Mouse (Mus musculus) forebrain, embryonic 14.5 days (tissue): ENCODE data around the gene Nop16. TPM values are rescaled to one million over a fixed set of nuclear protein-coding genes. Genes with fewer than 3 reads are reported as not detected.

Experiments used
- ATAC-seq: fragments of 200-750 bp; cut with Nextera tagmentation; 2 replicates; pipeline ENCODE4 v1.8.0; 2017; ENCODE audit warnings: mild to moderate bottlenecking, moderate library complexity
- DNase-seq: peaks from one replicate; pipeline ENCODE4 v3.0.0-alpha.2; 2015; ENCODE audit warnings: low spot score
- H3K27ac ChIP-seq: fragments of 300-500 bp; sonication (generic); 2 replicates; pipeline ENCODE4 v1.5.1; 2014; ENCODE audit warnings: low read depth, mild to moderate bottlenecking, control low read depth, low read length, moderate library complexity
- H3K27me3 ChIP-seq: fragments of 300-500 bp; sonication (generic); replicated peaks from 2 replicates; pipeline ENCODE4 v1.6.1; 2014; ENCODE audit warnings: low read length, control low read depth, mixed read lengths; ENCODE audit not compliant: control insufficient read depth, insufficient read depth
- H3K36me3 ChIP-seq: fragments of 300-500 bp; sonication (generic); 2 replicates; pipeline ENCODE4 v1.6.1; 2014; ENCODE audit warnings: low read length, control low read depth; ENCODE audit not compliant: control insufficient read depth, insufficient read depth
- H3K4me1 ChIP-seq: fragments of 300-500 bp; sonication (generic); 2 replicates; pipeline ENCODE4 v1.6.1; 2014; ENCODE audit warnings: antibody characterized with exemption, low read length, control low read depth; ENCODE audit not compliant: control insufficient read depth, insufficient read depth
- H3K4me2 ChIP-seq: fragments of 300-500 bp; sonication (generic); 2 replicates; pipeline ENCODE4 v1.6.1; 2014; ENCODE audit warnings: mild to moderate bottlenecking, control low read depth, low read length
- H3K4me3 ChIP-seq: fragments of 300-500 bp; sonication (generic); 2 replicates; pipeline ENCODE4 v1.5.1; 2014; ENCODE audit warnings: low read depth, low read length, control low read depth
- H3K9ac ChIP-seq: fragments of 300-500 bp; sonication (generic); 2 replicates; pipeline ENCODE4 v1.6.1; 2014; ENCODE audit warnings: mild to moderate bottlenecking, low read length, control low read depth, moderate library complexity
- H3K9me3 ChIP-seq: fragments of 300-500 bp; sonication (generic); replicated peaks from 2 replicates; pipeline ENCODE4 v1.6.1; 2016; ENCODE audit warnings: low read length, control low read depth, mixed read lengths; ENCODE audit not compliant: control insufficient read depth
- WGBS: fragments of 180-500 bp; shearing (Covaris S2); extraction: QIAGEN DNeasy Blood & Tissue Kit; methylation state at CpG from one replicate; pipeline ENCODE4 v1.1.7; 2014; 5-methylcytosine and 5-hydroxymethylcytosine counted together
- polyA plus RNA-seq: library from polyadenylated mRNA; unstranded; fragments of >200 nt; fragmentation: Nextera tagmentation; extraction: Ambion mirVana; gene quantifications from 2 replicates; pipeline ENCODE4 v1.2.1, GENCODE M21; 2014

Gene Nop16
- 31.4 and 38.8 TPM in 2 replicates for polyA plus RNA-seq

DNA sequence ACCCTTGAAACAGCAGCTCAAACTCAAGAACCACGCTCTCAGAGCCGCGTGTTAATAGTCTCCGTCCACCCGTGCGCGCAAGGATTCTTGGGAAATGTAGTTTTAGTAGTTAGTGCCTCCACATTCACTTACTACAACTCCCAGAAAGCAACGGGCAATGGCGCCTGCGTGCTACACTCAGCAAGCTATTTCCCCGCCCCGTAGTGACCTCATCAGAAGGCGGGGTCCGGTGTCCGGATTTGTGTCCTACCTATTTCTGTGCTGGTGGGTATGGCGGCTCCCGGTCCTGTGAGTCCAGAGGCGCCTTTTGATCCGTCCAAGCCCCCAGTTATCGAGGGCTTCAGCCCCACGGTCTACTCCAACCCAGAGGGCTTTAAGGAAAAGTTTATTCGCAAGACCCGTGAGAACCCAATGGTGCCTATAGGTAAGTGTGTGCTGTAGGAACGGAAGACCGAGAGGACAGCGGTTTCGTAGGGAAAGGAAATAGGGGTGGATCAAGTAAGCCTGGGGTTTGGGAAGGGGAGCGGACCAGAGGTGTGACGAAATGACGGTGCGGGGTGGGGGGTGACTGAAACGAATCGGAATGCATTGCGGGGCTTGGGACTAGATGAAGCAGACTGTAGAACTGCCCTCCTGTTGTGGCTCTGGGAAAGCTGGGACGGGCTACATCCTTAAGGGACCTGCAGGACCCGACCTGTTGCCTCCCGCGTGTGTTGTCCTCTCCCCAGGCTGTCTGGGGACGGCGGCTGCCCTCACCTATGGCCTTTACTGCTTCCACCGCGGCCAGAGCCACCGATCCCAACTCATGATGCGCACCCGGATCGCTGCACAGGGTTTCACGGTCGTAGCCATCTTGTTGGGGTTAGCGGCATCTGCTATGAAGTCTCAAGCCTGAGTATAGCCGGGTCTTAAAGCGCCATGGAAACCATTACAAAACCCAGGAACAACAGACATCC is at the start of gene Nop16, which contains the start of gene Higd2a:
Gene Nop16 (minus strand): TSS at position 95 of the 956 bp plus-strand sequence.
Gene Higd2a (plus strand): TSS at position 212 of the 956 bp plus-strand sequence.
- Histone ChIP-seq H3K9ac (peak within 1 kb of the TSS; percentile 79), H3K4me2 (peak within 1 kb of the TSS; percentile 77), H3K4me3 (peak within 1 kb of the TSS; percentile 57), H3K36me3 (peaks cover 24% of the 10 kb centered on the region), H3K9me3 (no peaks in the 10 kb centered on the region), H3K27ac (peak within 1 kb of the TSS; percentile 74), H3K27me3 (no peaks in the 10 kb centered on the region), H3K4me1 (peaks cover 6% of the 10 kb centered on the region)
- DNase-seq (peak; percentile 99), ATAC-seq (peak; percentile 98)
- WGBS: under 1% methylated on average over 51 of the region's 51 CpGs

DNA sequence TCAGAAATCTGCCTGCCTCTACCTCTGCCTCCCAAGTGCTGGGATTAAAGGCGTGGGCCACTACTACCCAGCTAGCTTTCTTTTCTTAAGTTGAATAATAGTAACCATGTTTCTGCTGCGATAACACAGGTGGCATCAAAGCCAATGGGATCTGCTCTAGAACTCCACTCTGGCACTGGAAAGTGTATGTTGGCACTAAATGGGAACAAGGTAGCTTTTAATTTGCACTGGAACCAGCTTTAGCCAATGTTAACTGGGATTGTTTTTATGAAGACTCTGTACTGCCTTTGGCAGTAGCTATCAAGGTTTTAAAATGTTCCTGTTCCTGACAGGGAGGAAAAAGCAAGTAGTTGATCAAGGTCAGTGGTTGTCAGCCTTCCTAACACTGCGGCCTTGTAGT is 45.1 kb upstream of the Nop16 start:
- ATAC-seq (no peak), DNase-seq (no peak)
- 96% methylated on average over 3 of the region's 3 CpGs for WGBS
- Histone ChIP-seq H3K9me3 (no peaks in the 10 kb centered on the region), H3K27me3 (no peaks in the 10 kb centered on the region), H3K27ac (no peak overlapping the region), H3K4me2 (no peak overlapping the region), H3K36me3 (peaks cover 31% of the 10 kb centered on the region), H3K9ac (no peak overlapping the region), H3K4me1 (no peaks in the 10 kb centered on the region), H3K4me3 (no peak overlapping the region)

DNA sequence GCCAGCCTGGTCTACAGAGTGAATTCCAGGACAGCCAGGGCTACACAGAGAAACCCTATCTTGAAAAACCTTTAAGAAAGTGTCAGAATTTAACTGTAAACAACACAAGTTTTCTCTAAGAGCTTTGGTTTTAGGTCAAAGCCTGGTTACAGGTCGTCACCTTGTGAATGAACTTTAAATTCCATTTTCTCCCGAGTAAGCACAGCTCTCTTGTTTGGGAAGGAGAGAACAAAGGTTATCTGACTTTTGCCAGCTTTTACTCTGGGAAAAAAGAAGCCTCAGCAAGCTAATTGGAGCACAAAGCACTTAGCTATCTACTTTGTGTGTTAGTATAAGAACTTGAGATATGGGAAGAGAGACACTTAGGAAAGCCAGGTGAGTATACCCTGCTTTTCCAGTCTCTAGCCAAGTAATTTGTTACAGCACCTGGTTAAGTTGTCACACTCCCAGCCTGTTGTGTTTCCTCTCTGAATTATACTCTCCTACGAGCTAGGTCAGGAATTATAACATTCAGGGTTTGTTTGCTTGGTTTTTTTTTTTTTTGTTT is 42.9 kb upstream of the Nop16 start:
- no peak overlapping the region for H3K9ac ChIP-seq
- 74% methylated on average over 3 of the region's 3 CpGs for WGBS
- no peaks in the 10 kb centered on the region for H3K27me3 ChIP-seq
- no peak overlapping the region for H3K27ac ChIP-seq
- DNase-seq: no peak
- H3K4me1 ChIP-seq: no peaks in the 10 kb centered on the region
- ATAC-seq: no peak
- no peak overlapping the region for H3K4me2 ChIP-seq
- no peaks in the 10 kb centered on the region for H3K9me3 ChIP-seq
- peaks cover 19% of the 10 kb centered on the region; the same call in 1 of the 2 replicates for H3K36me3 ChIP-seq
- no peak overlapping the region for H3K4me3 ChIP-seq

DNA sequence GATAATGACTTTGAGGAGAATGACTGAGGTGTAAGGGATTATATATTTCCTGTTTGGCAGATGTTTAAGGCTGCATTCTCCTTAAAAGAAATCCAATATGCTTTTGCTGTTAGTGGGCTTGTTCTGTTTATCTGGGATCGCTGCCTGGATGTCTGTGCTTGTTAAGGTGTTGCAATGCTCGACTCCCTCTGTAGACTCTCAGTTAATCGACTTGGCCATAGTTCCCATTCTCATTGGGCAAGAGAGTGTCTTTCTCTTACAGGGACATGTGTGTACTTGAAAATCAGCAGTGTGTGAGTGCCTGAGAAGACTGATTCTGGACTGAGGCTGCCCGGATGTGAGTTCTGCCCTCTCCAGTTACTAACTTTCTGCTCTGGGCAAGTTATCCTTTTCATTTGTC is 39.2 kb upstream of the Nop16 start:
- H3K4me3 ChIP-seq: no peak overlapping the region
- ATAC-seq (no peak), DNase-seq (no peak)
- no peaks in the 10 kb centered on the region; the same call in 1 of the 2 replicates for H3K4me1 ChIP-seq
- no peak overlapping the region for H3K4me2 ChIP-seq
- H3K9ac ChIP-seq: no peak overlapping the region
- peaks cover 14% of the 10 kb centered on the region; the same call in 1 of the 2 replicates for H3K36me3 ChIP-seq
- no peak overlapping the region for H3K27ac ChIP-seq
- no peaks in the 10 kb centered on the region for H3K9me3 ChIP-seq
- H3K27me3 ChIP-seq: no peaks in the 10 kb centered on the region
- 92% methylated on average over 4 of the region's 4 CpGs for WGBS

DNA sequence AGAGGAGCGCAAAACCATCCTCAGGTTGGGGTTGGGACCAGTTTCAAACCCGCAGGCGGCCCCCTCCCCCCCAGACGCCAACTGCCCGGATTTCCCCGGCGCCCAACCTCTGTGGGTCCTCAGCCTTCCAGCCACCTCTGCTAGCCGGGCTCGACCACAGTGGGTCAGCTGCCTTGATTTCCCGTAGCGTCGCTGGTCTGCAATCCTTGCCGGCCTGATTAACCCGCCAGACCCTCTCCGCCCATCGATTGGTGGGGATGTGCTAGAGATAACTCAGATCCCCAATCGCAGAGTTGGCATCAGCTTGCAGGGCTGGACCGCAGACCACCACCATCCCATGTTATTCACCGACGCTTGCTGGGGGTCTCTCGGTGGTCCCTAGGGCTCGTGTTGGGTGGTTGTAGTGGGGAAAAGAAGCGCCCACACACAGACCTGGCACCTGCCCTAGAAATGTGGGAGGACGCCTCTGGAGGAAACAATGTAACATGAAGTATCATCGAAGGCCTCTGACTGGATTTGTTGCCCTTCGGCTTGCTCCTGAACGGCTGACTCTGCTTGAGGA is 32.2 kb upstream of the Nop16 start:
- peak overlapping the region; percentile 92 for H3K4me3 ChIP-seq
- H3K9me3 ChIP-seq: no peaks in the 10 kb centered on the region
- H3K27ac ChIP-seq: peak overlapping the region; percentile 81
- no peak; the same call in 1 of the 2 replicates for ATAC-seq
- no peak for DNase-seq
- H3K36me3 ChIP-seq: no peaks in the 10 kb centered on the region
- H3K27me3 ChIP-seq: no peaks in the 10 kb centered on the region
- H3K4me2 ChIP-seq: peak overlapping the region; percentile 92
- peak overlapping the region; percentile 94 for H3K9ac ChIP-seq
- H3K4me1 ChIP-seq: peaks cover 7% of the 10 kb centered on the region
- WGBS: 1% methylated on average over 26 of the region's 27 CpGs

DNA sequence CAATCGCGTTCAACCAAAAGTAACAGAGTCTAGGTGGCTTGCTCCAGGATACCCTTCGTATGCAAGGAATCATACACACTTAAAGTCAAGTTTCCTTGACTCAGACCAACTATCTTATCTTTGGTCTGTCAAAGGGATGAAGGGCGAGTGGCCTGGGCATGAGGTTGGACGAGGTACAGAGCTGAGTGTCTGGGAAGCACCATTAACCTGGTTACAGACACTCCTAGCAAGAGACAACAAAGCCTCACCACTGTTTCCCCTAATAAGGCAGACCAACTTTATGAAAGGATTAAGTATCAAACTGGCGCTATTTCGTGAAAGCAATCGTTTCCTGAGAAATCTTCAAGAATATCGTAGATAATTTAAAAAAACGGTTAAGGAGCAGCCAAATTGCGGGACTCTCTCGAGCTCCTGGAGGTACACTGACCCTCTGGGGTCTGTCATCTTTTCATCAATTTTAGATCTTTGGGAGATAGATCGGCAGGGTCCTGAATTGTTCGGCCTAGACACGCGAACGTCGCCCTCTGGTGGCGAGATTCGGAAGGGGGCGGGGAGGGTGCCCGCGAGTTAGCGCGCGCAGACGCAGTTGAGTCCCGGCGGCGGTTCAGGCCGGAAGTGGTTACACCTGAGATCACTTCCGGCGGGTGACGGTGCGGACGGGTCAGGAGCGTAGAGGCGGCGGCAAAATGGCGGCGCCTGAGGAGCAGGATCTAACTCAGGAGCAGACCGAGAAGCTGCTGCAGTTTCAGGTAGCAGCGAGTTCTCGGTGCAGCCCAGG is 31.5 kb upstream of the Nop16 start, which contains the start of gene Faf2:
Gene Faf2 (plus strand): TSS at position 630 of the 778 bp plus-strand sequence.
- Histone ChIP-seq H3K9me3 (no peaks in the 10 kb centered on the region), H3K4me2 (peak within 1 kb of the TSS; percentile 92), H3K4me1 (peaks cover 7% of the 10 kb centered on the region), H3K4me3 (peak within 1 kb of the TSS; percentile 92), H3K9ac (peak within 1 kb of the TSS; percentile 94), H3K27me3 (no peaks in the 10 kb centered on the region), H3K27ac (peak within 1 kb of the TSS; percentile 81), H3K36me3 (no peaks in the 10 kb centered on the region)
- 10% methylated on average over 44 of the region's 44 CpGs for WGBS
- ATAC-seq (peak; percentile 100), DNase-seq (peak; percentile 98)

DNA sequence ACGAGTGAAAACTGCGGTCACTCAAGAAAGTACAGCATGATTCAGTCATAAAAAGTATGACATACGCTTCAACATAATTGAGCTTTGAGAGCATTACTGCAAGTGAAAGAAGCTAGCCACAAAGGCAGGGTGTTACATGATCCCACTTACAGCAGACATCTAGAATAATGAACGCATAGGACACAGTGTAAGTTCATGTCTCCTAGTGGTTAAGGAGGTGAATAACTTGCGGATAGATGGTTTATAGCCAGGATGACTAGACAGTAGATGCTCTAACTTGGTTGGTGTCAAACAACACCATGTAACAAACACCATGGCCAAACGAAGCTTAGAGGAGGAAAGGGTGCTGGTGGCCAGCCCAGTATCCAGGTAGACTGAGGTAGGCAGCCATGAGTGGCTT is 27.1 kb upstream of the Nop16 start:
- H3K27ac ChIP-seq: no peak overlapping the region
- DNase-seq: no peak
- H3K27me3 ChIP-seq: no peaks in the 10 kb centered on the region
- no peaks in the 10 kb centered on the region for H3K9me3 ChIP-seq
- H3K4me1 ChIP-seq: no peaks in the 10 kb centered on the region
- no peak for ATAC-seq
- no peak overlapping the region for H3K9ac ChIP-seq
- no peak overlapping the region for H3K4me3 ChIP-seq
- 66% methylated on average over 6 of the region's 6 CpGs for WGBS
- H3K36me3 ChIP-seq: no peaks in the 10 kb centered on the region
- H3K4me2 ChIP-seq: no peak overlapping the region

DNA sequence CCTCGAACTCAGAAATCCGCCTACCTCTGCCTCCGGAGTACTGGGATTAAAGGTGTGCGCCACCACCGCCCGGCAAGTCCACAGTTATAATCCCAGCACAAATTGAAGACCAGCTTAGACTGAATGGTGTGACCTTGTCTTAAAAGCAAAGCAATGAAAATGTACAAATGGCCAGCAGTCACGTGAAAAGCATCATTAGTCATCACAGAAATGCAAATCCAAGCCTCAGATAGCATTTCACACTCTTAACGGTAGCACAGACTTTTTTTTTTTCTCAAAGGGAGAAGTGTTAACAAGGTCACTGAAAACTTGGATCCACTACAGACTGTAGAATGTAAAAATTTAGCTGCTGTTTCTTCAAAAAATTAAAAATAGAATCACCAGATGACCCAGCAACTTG is 26.4 kb upstream of the Nop16 start:
- Histone ChIP-seq H3K4me2 (no peak overlapping the region), H3K27me3 (no peaks in the 10 kb centered on the region), H3K36me3 (no peaks in the 10 kb centered on the region), H3K4me1 (no peaks in the 10 kb centered on the region), H3K27ac (no peak overlapping the region), H3K4me3 (no peak overlapping the region), H3K9ac (no peak overlapping the region), H3K9me3 (no peaks in the 10 kb centered on the region)
- ATAC-seq: no peak
- 83% methylated on average over 8 of the region's 8 CpGs for WGBS
- no peak for DNase-seq
